Mouse (Mus musculus): Measurements from ENCODE around the gene Rasgrp3. TPM values are rescaled to one million over a fixed set of nuclear protein-coding genes. Genes with fewer than 3 reads are reported as not detected.

Rasgrp3 gene
- total RNA-seq, 1 experiment: 0.85 TPM

- no peaks in the 10 kb centered on the region for H3K9me3 ChIP-seq (ENCODE audit: control insufficient read depth, insufficient read depth, low read depth, low read length)
- no peaks in the 10 kb centered on the region for H3K36me3 ChIP-seq (ENCODE audit: control insufficient read depth, insufficient read depth, low read length, poor library complexity, severe bottlenecking)
- in situ Hi-C loops (cut with MboI; ENCODE audit: low sequenced_read_pairs in 2 of 2, unreplicated experiment in 2 of 2): no loop called here
- no peak overlapping the region for H3K4me3 ChIP-seq (ENCODE audit: insufficient read depth in 1 of 2, low read depth in 1 of 2, low read length in 2 of 2, poor library complexity in 1 of 2, severe bottlenecking in 1 of 2)
- H3K27ac ChIP-seq (ENCODE audit: insufficient read depth, low read depth, low read length, poor library complexity, severe bottlenecking): no peak overlapping the region
- H3K9ac ChIP-seq (ENCODE audit: insufficient read depth, low read depth, low read length, poor library complexity, severe bottlenecking): no peak overlapping the region
- TF ChIP-seq ZC3H11A (IDR thresholded peaks at IDR 0.05; ENCODE audit: borderline replicate concordance, low read depth, low read length) (no peak), MAFK (IDR thresholded peaks at IDR 0.05; ENCODE audit: insufficient read depth, low read depth, low read length) (no peak), HCFC1 (IDR thresholded peaks at IDR 0.05; ENCODE audit: borderline replicate concordance, insufficient read depth, low read length) (no peak), CHD2 (IDR thresholded peaks at IDR 0.05; ENCODE audit: low read depth, low read length) (no peak), ZNF384 (IDR thresholded peaks at IDR 0.05; ENCODE audit: low read depth, low read length) (no peak)
- H3K4me1 ChIP-seq (ENCODE audit: control insufficient read depth in 2 of 2, insufficient read depth in 2 of 2, low read length in 2 of 2, poor library complexity in 1 of 2): no peaks in the 10 kb centered on the region
- no peak for DNase-seq (ENCODE audit: low read depth, low spot score)
Observed at GRCm38 (mm10) chr17:75472379-75472778, 36.7 kb downstream of the Rasgrp3 start.

GRCm38 (mm10) chr17:75475985-75476384 lies 40.3 kb downstream of the Rasgrp3 start:
- Histone ChIP-seq H3K27ac (ENCODE audit: insufficient read depth, low read depth, low read length, poor library complexity, severe bottlenecking) (no peak overlapping the region), H3K4me3 (ENCODE audit: insufficient read depth in 1 of 2, low read depth in 1 of 2, low read length in 2 of 2, poor library complexity in 1 of 2, severe bottlenecking in 1 of 2) (no peak overlapping the region), H3K9ac (ENCODE audit: insufficient read depth, low read depth, low read length, poor library complexity, severe bottlenecking) (no peak overlapping the region), H3K4me1 (ENCODE audit: control insufficient read depth in 2 of 2, insufficient read depth in 2 of 2, low read length in 2 of 2, poor library complexity in 1 of 2) (no peaks in the 10 kb centered on the region), H3K36me3 (ENCODE audit: control insufficient read depth, insufficient read depth, low read length, poor library complexity, severe bottlenecking) (no peaks in the 10 kb centered on the region), H3K9me3 (ENCODE audit: control insufficient read depth, insufficient read depth, low read depth, low read length) (no peaks in the 10 kb centered on the region)
- no peak for TF ChIP-seq ZC3H11A (IDR thresholded peaks at IDR 0.05; ENCODE audit: borderline replicate concordance, low read depth, low read length)
- no peak for TF ChIP-seq ZNF384 (IDR thresholded peaks at IDR 0.05; ENCODE audit: low read depth, low read length)
- in situ Hi-C loops (cut with MboI; ENCODE audit: low sequenced_read_pairs in 2 of 2, unreplicated experiment in 2 of 2): no loop called here
- no peak for DNase-seq (ENCODE audit: low read depth, low spot score)

- Histone ChIP-seq H3K27ac (ENCODE audit: insufficient read depth, low read depth, low read length, poor library complexity, severe bottlenecking) (no peak overlapping the region), H3K9ac (ENCODE audit: insufficient read depth, low read depth, low read length, poor library complexity, severe bottlenecking) (no peak overlapping the region), H3K4me1 (ENCODE audit: control insufficient read depth in 2 of 2, insufficient read depth in 2 of 2, low read length in 2 of 2, poor library complexity in 1 of 2) (no peaks in the 10 kb centered on the region), H3K4me3 (ENCODE audit: insufficient read depth in 1 of 2, low read depth in 1 of 2, low read length in 2 of 2, poor library complexity in 1 of 2, severe bottlenecking in 1 of 2) (no peak overlapping the region), H3K9me3 (ENCODE audit: control insufficient read depth, insufficient read depth, low read depth, low read length) (no peaks in the 10 kb centered on the region), H3K36me3 (ENCODE audit: control insufficient read depth, insufficient read depth, low read length, poor library complexity, severe bottlenecking) (no peaks in the 10 kb centered on the region)
- no peak for DNase-seq (ENCODE audit: low read depth, low spot score)
- in situ Hi-C loops (cut with MboI; ENCODE audit: low sequenced_read_pairs in 2 of 2, unreplicated experiment in 2 of 2): no loop called here
- no peak for TF ChIP-seq ZC3H11A (IDR thresholded peaks at IDR 0.05; ENCODE audit: borderline replicate concordance, low read depth, low read length)
- no peak for TF ChIP-seq CHD2 (IDR thresholded peaks at IDR 0.05; ENCODE audit: low read depth, low read length)
- no peak for TF ChIP-seq MAFK (IDR thresholded peaks at IDR 0.05; ENCODE audit: insufficient read depth, low read depth, low read length)
Observed at GRCm38 (mm10) chr17:75476736-75477416, 41.2 kb downstream of the Rasgrp3 start.

- Histone ChIP-seq H3K36me3 (ENCODE audit: control insufficient read depth, insufficient read depth, low read length, poor library complexity, severe bottlenecking) (no peaks in the 10 kb centered on the region), H3K4me3 (ENCODE audit: insufficient read depth in 1 of 2, low read depth in 1 of 2, low read length in 2 of 2, poor library complexity in 1 of 2, severe bottlenecking in 1 of 2) (no peak overlapping the region), H3K9ac (ENCODE audit: insufficient read depth, low read depth, low read length, poor library complexity, severe bottlenecking) (no peak overlapping the region), H3K4me1 (ENCODE audit: control insufficient read depth in 2 of 2, insufficient read depth in 2 of 2, low read length in 2 of 2, poor library complexity in 1 of 2) (no peaks in the 10 kb centered on the region), H3K9me3 (ENCODE audit: control insufficient read depth, insufficient read depth, low read depth, low read length) (no peaks in the 10 kb centered on the region), H3K27ac (ENCODE audit: insufficient read depth, low read depth, low read length, poor library complexity, severe bottlenecking) (no peak overlapping the region)
- no peak for DNase-seq (ENCODE audit: low read depth, low spot score)
- TF ChIP-seq ZNF384 (IDR thresholded peaks at IDR 0.05; ENCODE audit: low read depth, low read length) (no peak), CHD2 (IDR thresholded peaks at IDR 0.05; ENCODE audit: low read depth, low read length) (no peak), ZC3H11A (IDR thresholded peaks at IDR 0.05; ENCODE audit: borderline replicate concordance, low read depth, low read length) (no peak), HCFC1 (IDR thresholded peaks at IDR 0.05; ENCODE audit: borderline replicate concordance, insufficient read depth, low read length) (no peak), MAFK (IDR thresholded peaks at IDR 0.05; ENCODE audit: insufficient read depth, low read depth, low read length) (no peak)
- in situ Hi-C loops (cut with MboI; ENCODE audit: low sequenced_read_pairs in 2 of 2, unreplicated experiment in 2 of 2): no loop called here
Observed at GRCm38 (mm10) chr17:75477655-75478054, 42.0 kb downstream of the Rasgrp3 start.

GRCm38 (mm10) chr17:75478836-75479235 lies 43.1 kb downstream of the Rasgrp3 start:
- H3K4me3 ChIP-seq (ENCODE audit: insufficient read depth in 1 of 2, low read depth in 1 of 2, low read length in 2 of 2, poor library complexity in 1 of 2, severe bottlenecking in 1 of 2): no peak overlapping the region
- in situ Hi-C loops (cut with MboI; ENCODE audit: low sequenced_read_pairs in 2 of 2, unreplicated experiment in 2 of 2): no loop called here
- TF ChIP-seq ZNF384 (IDR thresholded peaks at IDR 0.05; ENCODE audit: low read depth, low read length): no peak
- no peak for TF ChIP-seq MAFK (IDR thresholded peaks at IDR 0.05; ENCODE audit: insufficient read depth, low read depth, low read length)
- no peak for DNase-seq (ENCODE audit: low read depth, low spot score)
- no peak overlapping the region for H3K27ac ChIP-seq (ENCODE audit: insufficient read depth, low read depth, low read length, poor library complexity, severe bottlenecking)
- H3K9me3 ChIP-seq (ENCODE audit: control insufficient read depth, insufficient read depth, low read depth, low read length): no peaks in the 10 kb centered on the region
- no peaks in the 10 kb centered on the region for H3K36me3 ChIP-seq (ENCODE audit: control insufficient read depth, insufficient read depth, low read length, poor library complexity, severe bottlenecking)
- H3K4me1 ChIP-seq (ENCODE audit: control insufficient read depth in 2 of 2, insufficient read depth in 2 of 2, low read length in 2 of 2, poor library complexity in 1 of 2): no peaks in the 10 kb centered on the region
- H3K9ac ChIP-seq (ENCODE audit: insufficient read depth, low read depth, low read length, poor library complexity, severe bottlenecking): no peak overlapping the region
